Mouse (Mus musculus) liver, embryonic 15.5 days (tissue): ENCODE data around the gene Zfp874b. TPM values are rescaled to one million over a fixed set of nuclear protein-coding genes. Genes with fewer than 3 reads are reported as not detected.
"Not testable (repeated sequence)": the region's sequence is repeated elsewhere in the genome, so short reads cannot be mapped to it uniquely, and the experiment has no call there.

ENCODE experiments used
- ATAC-seq: fragments of 200-750 bp; cut with Nextera tagmentation; 2 replicates; pipeline ENCODE4 v1.8.0; 2017; ENCODE audit warnings: moderate number of reproducible peaks, mild to moderate bottlenecking, moderate library complexity; ENCODE audit not compliant: insufficient read depth
- H3K27ac ChIP-seq: fragments of 300-500 bp; sonication (generic); replicated peaks from 2 replicates; pipeline ENCODE4 v1.5.1; 2015; ENCODE audit warnings: mild to moderate bottlenecking, inconsistent platforms
- H3K27me3 ChIP-seq: fragments of 300-500 bp; sonication (generic); 2 replicates; pipeline ENCODE4 v1.6.1; 2015; ENCODE audit warnings: mild to moderate bottlenecking, inconsistent platforms
- H3K36me3 ChIP-seq: fragments of 300-500 bp; sonication (generic); replicated peaks from 2 replicates; pipeline ENCODE4 v1.6.1; 2015; ENCODE audit warnings: moderate library complexity, mild to moderate bottlenecking, inconsistent platforms
- H3K4me1 ChIP-seq: fragments of 300-500 bp; sonication (generic); replicated peaks from 2 replicates; pipeline ENCODE4 v1.6.1; 2015; ENCODE audit warnings: inconsistent platforms
- H3K4me2 ChIP-seq: fragments of 300-500 bp; sonication (generic); 2 replicates; pipeline ENCODE4 v1.6.1; 2015; ENCODE audit warnings: moderate library complexity, mild to moderate bottlenecking, inconsistent platforms
- H3K4me3 ChIP-seq: fragments of 300-500 bp; sonication (generic); replicated peaks from 2 replicates; pipeline ENCODE4 v1.5.1; 2015; ENCODE audit warnings: mild to moderate bottlenecking, inconsistent platforms
- H3K9ac ChIP-seq: fragments of 300-500 bp; sonication (generic); 2 replicates; pipeline ENCODE4 v1.6.1; 2015; ENCODE audit warnings: moderate library complexity, mild to moderate bottlenecking, inconsistent platforms
- H3K9me3 ChIP-seq: fragments of 300-500 bp; sonication (generic); replicated peaks from 2 replicates; pipeline ENCODE4 v1.6.1; 2016; ENCODE audit warnings: inconsistent platforms
- WGBS: fragments of 180-500 bp; shearing (Covaris S2); methylation state at CpG from one replicate; pipeline ENCODE4 v1.1.7; 2015; ENCODE audit warnings: mixed read lengths; ENCODE audit not compliant: insufficient replicate concordance; 5-methylcytosine and 5-hydroxymethylcytosine counted together
- polyA plus RNA-seq: library from polyadenylated mRNA; unstranded; fragments of >200 nt; fragmentation: Nextera tagmentation; extraction: Ambion mirVana; gene quantifications from 2 replicates; pipeline ENCODE4 v1.2.1, GENCODE M21; 2015

Zfp874b gene
- polyA plus RNA-seq, 1 experiment from 2014 or later, result 3.4 TPM

GRCm38 (mm10) chr13:67452021-67452309 lies 32.1 kb downstream of the Zfp874b start:
- Histone ChIP-seq H3K27ac (no peak overlapping the region; the same call in 1 of the 2 replicates), H3K4me1 (peaks cover 10% of the 10 kb centered on the region), H3K4me2 (peak overlapping the region; percentile 80), H3K4me3 (peak overlapping the region; percentile 69), H3K27me3 (no peaks in the 10 kb centered on the region), H3K9ac (peak overlapping the region; percentile 65), H3K36me3 (peaks cover 5% of the 10 kb centered on the region; the same call in 1 of the 2 replicates), H3K9me3 (no peaks in the 10 kb centered on the region)
- WGBS, result 13% methylated on average over 3 of the region's 3 CpGs
- ATAC-seq, result no peak

- peak; percentile 94 for ATAC-seq
- Histone ChIP-seq H3K9ac (peak within 1 kb of the TSS; percentile 65), H3K27ac (peak within 1 kb of the TSS; percentile 69), H3K4me1 (peaks cover 10% of the 10 kb centered on the region), H3K4me2 (peak within 1 kb of the TSS; percentile 80), H3K27me3 (no peaks in the 10 kb centered on the region), H3K36me3 (peaks cover 11% of the 10 kb centered on the region), H3K9me3 (no peaks in the 10 kb centered on the region), H3K4me3 (peak within 1 kb of the TSS; percentile 69)
- WGBS, result under 1% methylated on average over 20 of the region's 20 CpGs
These were observed 32.7 kb downstream of the Zfp874b start, which contains the start of gene Zfp874a for GRCm38 (mm10) chr13:67451172-67452020. Gene Zfp874a (minus strand): TSS chr13:67451624.

GRCm38 (mm10) chr13:67437095-67437494 lies 47.0 kb downstream of the Zfp874b start:
- not testable (repeated sequence) for H3K4me1 ChIP-seq, ATAC-seq, H3K4me3 ChIP-seq, H3K27ac ChIP-seq, H3K9me3 ChIP-seq, H3K27me3 ChIP-seq, H3K9ac ChIP-seq, H3K36me3 ChIP-seq, H3K4me2 ChIP-seq
- WGBS, result 63% methylated on average over 1 of the region's 3 CpGs

- Histone ChIP-seq H3K9me3 (no peaks in the 10 kb centered on the region), H3K4me3 (no peak overlapping the region), H3K4me1 (no peaks in the 10 kb centered on the region), H3K27ac (no peak overlapping the region), H3K36me3 (no peaks in the 10 kb centered on the region), H3K9ac (no peak overlapping the region), H3K4me2 (no peak overlapping the region), H3K27me3 (no peaks in the 10 kb centered on the region)
- ATAC-seq, result no peak
- 65% methylated on average over 3 of the region's 3 CpGs for WGBS
These were observed 55.9 kb downstream of the Zfp874b start for GRCm38 (mm10) chr13:67428116-67428515.

- not testable (repeated sequence) for H3K9ac ChIP-seq, H3K4me1 ChIP-seq, H3K36me3 ChIP-seq, H3K27me3 ChIP-seq, ATAC-seq, H3K27ac ChIP-seq, H3K4me2 ChIP-seq, H3K9me3 ChIP-seq, H3K4me3 ChIP-seq
These were observed 58.4 kb downstream of the Zfp874b start for GRCm38 (mm10) chr13:67425699-67426098.

GRCm38 (mm10) chr13:67422532-67422931 lies 61.5 kb downstream of the Zfp874b start:
- 73% methylated on average over 2 of the region's 2 CpGs for WGBS
- not testable (repeated sequence) for H3K4me1 ChIP-seq

More at GRCm38 (mm10) chr13:67422532-67422931, 61.5 kb downstream of the Zfp874b start:
- not testable (repeated sequence) for H3K27ac ChIP-seq, H3K9me3 ChIP-seq, H3K4me2 ChIP-seq, H3K4me3 ChIP-seq, H3K27me3 ChIP-seq, ATAC-seq, H3K9ac ChIP-seq, H3K36me3 ChIP-seq

Other genes with a start within 250 kb of the Zfp874b start
- gene Zfp458, start 205.8 kb downstream of the Zfp874b start, polyA plus RNA-seq, result 0.32 and 0.39 TPM in 2 replicates
- 0.23 and 0.24 TPM in 2 replicates for gene Zfp457, start 177.8 kb downstream of the Zfp874b start, polyA plus RNA-seq
- 0.67 and 0.90 TPM in 2 replicates for gene Zfp595, start 151.7 kb downstream of the Zfp874b start, polyA plus RNA-seq
- 0.22 and 0.24 TPM in 2 replicates for gene Gm28044, start 123.7 kb downstream of the Zfp874b start, polyA plus RNA-seq
- 0.50 and 0.58 TPM in 2 replicates for gene Zfp953, start 123.7 kb downstream of the Zfp874b start, polyA plus RNA-seq
- gene Gm28041, start 108.5 kb downstream of the Zfp874b start, polyA plus RNA-seq, result 0.17 TPM in 1 of 2 replicates, not detected in the other
- 0.51 TPM in 2 replicates for gene Zfp456, start 108.4 kb downstream of the Zfp874b start, polyA plus RNA-seq
- gene Zfp429, start 84.4 kb downstream of the Zfp874b start, polyA plus RNA-seq, result 1.8 and 2.0 TPM in 2 replicates
- gene Zfp459, start 62.8 kb downstream of the Zfp874b start, polyA plus RNA-seq, result 0.10 and 0.22 TPM in 2 replicates
- 6.0 and 7.0 TPM in 2 replicates for gene Zfp874a, start 32.6 kb downstream of the Zfp874b start, polyA plus RNA-seq
- gene Zfp58, start 16.3 kb upstream of the Zfp874b start, polyA plus RNA-seq, result 2.1 and 2.4 TPM in 2 replicates
- not detected in 2 replicates for gene Gm26965, start 41.9 kb upstream of the Zfp874b start, polyA plus RNA-seq
- 7.5 and 8.0 TPM in 2 replicates for gene Zfp87, start 41.9 kb upstream of the Zfp874b start, polyA plus RNA-seq
- gene Zfp748, start 69.6 kb upstream of the Zfp874b start, polyA plus RNA-seq, result 3.3 and 4.3 TPM in 2 replicates
- gene Zfp729b, start 125.4 kb upstream of the Zfp874b start, polyA plus RNA-seq, result 1.1 and 1.2 TPM in 2 replicates
- 0.40 TPM in 1 of 2 replicates, not detected in the other for gene Gm49345, start 153.5 kb upstream of the Zfp874b start, polyA plus RNA-seq
- gene Zfp729a, start 153.5 kb upstream of the Zfp874b start, polyA plus RNA-seq, result 0.75 and 1.0 TPM in 2 replicates
- gene Zfp738, start 202.8 kb upstream of the Zfp874b start, polyA plus RNA-seq, result 1.8 and 2.0 TPM in 2 replicates
- gene Zfp65, start 244.9 kb upstream of the Zfp874b start, polyA plus RNA-seq, result 1.4 and 1.5 TPM in 2 replicates